Mouse (Mus musculus) stomach, embryonic 14.5 days (tissue): Measurements from ENCODE around the gene Ptgir. TPM values are rescaled to one million over a fixed set of nuclear protein-coding genes. Genes with fewer than 3 reads are reported as not detected.
"Not testable (repeated sequence)": the region's sequence is repeated elsewhere in the genome, so short reads cannot be mapped to it uniquely, and the experiment has no call there.

Source experiments
- ATAC-seq: fragments of 200-750 bp; cut with Nextera tagmentation; 2 replicates; pipeline ENCODE4 v1.8.0; 2017; ENCODE audit warnings: low read depth, moderate TSS enrichment; ENCODE audit not compliant: insufficient number of reproducible peaks, insufficient read depth, low FRiP score
- H3K27ac ChIP-seq: fragments of 300-500 bp; sonication (generic); 2 replicates; pipeline ENCODE4 v1.5.1; 2014; ENCODE audit warnings: mild to moderate bottlenecking, low read length, moderate library complexity, mixed read lengths
- H3K27me3 ChIP-seq: fragments of 300-500 bp; sonication (generic); 2 replicates; pipeline ENCODE4 v1.6.1; 2014; ENCODE audit warnings: low read length, control low read depth, mixed read lengths; ENCODE audit not compliant: control insufficient read depth, insufficient read depth
- H3K36me3 ChIP-seq: fragments of 300-500 bp; sonication (generic); 2 replicates; pipeline ENCODE4 v1.6.1; 2014; ENCODE audit warnings: mild to moderate bottlenecking, control low read depth, low read length, moderate library complexity, mixed read lengths; ENCODE audit not compliant: control insufficient read depth, insufficient read depth
- H3K4me1 ChIP-seq: fragments of 300-500 bp; sonication (generic); 2 replicates; pipeline ENCODE4 v1.6.1; 2014; ENCODE audit warnings: low read length, control low read depth, mixed read lengths; ENCODE audit not compliant: control insufficient read depth, insufficient read depth
- H3K4me2 ChIP-seq: fragments of 300-500 bp; sonication (generic); replicated peaks from 2 replicates; pipeline ENCODE4 v1.6.1; 2014; ENCODE audit warnings: low read depth, low read length, control low read depth
- H3K4me3 ChIP-seq: fragments of 300-500 bp; sonication (generic); 2 replicates; pipeline ENCODE4 v1.5.1; 2014; ENCODE audit warnings: low read depth, low read length, control low read depth
- H3K9ac ChIP-seq: fragments of 300-500 bp; sonication (generic); replicated peaks from 2 replicates; pipeline ENCODE4 v1.6.1; 2014; ENCODE audit warnings: low read depth, mild to moderate bottlenecking, control low read depth, low read length, moderate library complexity, mixed read lengths
- H3K9me3 ChIP-seq: fragments of 300-500 bp; sonication (generic); 2 replicates; pipeline ENCODE4 v1.6.1; 2016; ENCODE audit warnings: low read depth, low read length, control low read depth; ENCODE audit not compliant: control insufficient read depth
- WGBS: fragments of 180-500 bp; shearing (Covaris S2); extraction: QIAGEN DNeasy Blood & Tissue Kit; methylation state at CpG from one replicate; pipeline ENCODE4 v1.1.7; 2014; 5-methylcytosine and 5-hydroxymethylcytosine counted together
- polyA plus RNA-seq: library from polyadenylated mRNA; unstranded; fragments of >200 nt; fragmentation: Nextera tagmentation; extraction: Ambion mirVana; gene quantifications from 2 replicates; pipeline ENCODE4 v1.2.1, GENCODE M21; 2014

Ptgir gene
- polyA plus RNA-seq, 1 experiment from 2014 or later: 2.0 TPM

DNA sequence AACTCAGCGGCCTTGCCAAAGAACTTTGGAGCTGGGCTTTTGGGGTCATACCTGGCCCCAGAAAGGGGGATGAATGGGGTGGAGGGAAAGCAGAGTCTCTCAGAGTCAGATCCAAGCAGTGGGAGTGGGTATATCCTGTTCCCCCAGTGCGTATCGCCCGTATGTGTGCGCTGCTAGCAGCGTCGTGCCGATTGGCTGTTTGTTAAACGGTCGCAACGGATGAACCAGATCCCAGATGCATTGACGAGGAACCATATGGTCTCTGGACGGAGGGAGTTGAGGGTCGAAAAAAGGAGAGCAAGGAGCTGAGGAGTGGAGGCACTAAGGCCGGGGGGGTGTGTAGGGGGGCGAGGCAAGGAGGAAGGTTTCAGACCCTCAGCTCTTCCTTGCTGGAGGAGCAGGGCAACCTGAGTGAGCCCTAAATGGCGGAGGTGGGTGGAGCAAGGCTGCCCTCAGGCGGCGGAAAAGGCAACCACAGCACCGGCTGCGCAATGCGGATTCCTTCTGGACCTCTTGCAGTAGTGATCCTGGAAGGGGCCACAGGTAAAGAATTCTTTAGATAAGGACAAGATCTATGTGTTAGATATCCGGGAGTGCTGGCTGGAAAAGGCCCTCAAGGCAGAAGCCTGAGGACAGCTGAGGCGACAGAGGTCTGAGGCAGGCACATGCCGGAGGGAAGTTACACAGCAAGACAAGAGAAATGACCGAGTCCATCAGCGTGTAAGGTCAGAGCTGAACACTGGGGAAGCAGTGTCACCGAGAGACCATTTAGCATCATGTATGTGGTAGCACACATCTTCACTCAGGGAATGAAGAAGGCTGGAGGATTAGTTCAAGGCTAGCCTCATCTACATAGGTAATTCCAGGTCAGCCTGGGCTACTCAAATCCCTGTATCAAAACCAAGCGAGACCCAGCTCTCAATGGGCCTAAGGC, 43.9 kb downstream of the Ptgir start:
- no peak overlapping the region for H3K27ac ChIP-seq
- H3K4me1 ChIP-seq: peaks cover 34% of the 10 kb centered on the region
- no peaks in the 10 kb centered on the region for H3K36me3 ChIP-seq
- no peak overlapping the region for H3K9ac ChIP-seq
- H3K9me3 ChIP-seq: no peaks in the 10 kb centered on the region
- peak overlapping the region; percentile 42 for H3K4me2 ChIP-seq
- peaks cover 16% of the 10 kb centered on the region for H3K27me3 ChIP-seq
- WGBS: 11% methylated on average over 29 of the region's 29 CpGs
- ATAC-seq: peak; percentile 59
- H3K4me3 ChIP-seq: peak overlapping the region; percentile 13; the same call in 1 of the 2 replicates

DNA sequence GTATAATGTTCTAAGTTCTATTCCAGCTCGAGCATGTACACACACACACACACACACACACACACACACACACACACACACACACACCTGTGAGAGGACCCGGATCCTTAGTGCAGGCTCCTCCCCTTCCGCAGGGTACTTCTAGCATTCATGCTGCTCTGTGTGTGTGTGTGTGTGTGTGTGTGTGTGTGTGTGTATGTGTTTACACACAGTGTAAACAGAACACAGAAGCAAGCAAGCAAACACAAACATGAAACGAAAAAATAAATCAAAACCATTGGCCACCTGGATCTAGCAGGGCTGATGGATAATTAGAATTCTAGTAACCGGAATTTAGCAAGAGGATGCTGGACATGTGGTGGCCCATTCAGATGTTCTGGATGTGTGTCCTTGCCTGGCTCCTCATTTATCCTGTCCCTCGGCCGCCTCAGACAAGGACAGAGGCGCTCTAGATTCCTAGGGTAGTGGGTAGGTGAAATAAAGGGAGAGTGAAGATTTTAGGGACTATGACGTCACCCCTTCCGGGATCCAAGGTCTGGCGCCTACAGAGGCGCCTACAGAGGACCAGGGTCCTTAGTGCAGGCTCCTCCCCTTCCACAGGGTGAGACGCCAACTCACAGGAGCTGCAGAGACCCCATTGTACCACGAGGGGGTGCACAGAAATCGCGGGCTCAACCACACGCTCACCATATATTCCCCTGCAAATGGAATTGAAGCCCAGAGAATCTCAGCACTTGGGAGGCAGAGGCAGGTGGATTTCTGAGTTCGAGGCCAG, 44.8 kb downstream of the Ptgir start:
- 28% methylated on average over 18 of the region's 18 CpGs for WGBS
- Histone ChIP-seq H3K4me2 (no peak overlapping the region), H3K9me3 (no peaks in the 10 kb centered on the region), H3K9ac (no peak overlapping the region), H3K4me1 (peaks cover 25% of the 10 kb centered on the region), H3K27ac (no peak overlapping the region), H3K27me3 (peaks cover 11% of the 10 kb centered on the region), H3K4me3 (no peak overlapping the region), H3K36me3 (no peaks in the 10 kb centered on the region)
- peak; percentile 64; the same call in 1 of the 2 replicates for ATAC-seq

DNA sequence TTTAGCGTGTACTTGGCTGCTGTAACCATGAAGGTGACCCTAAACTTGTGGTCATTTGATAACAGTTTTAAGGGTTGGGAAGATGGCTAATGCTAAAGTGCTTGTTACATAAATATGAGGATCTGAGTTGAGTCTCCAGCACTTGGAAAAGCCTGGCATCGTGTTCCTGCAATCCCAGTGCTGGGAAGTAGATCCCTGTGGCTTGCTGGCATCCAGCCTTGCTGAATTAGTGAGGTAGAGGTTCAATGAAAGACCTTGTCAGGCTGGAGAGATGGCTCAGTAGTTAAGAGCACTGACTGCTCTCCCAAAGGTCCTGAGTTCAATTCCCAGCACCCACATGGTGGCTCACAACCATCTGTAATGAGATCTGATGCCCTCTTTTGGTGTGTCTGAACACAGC, 47.5 kb downstream of the Ptgir start:
- H3K27ac ChIP-seq, H3K4me3 ChIP-seq, H3K4me1 ChIP-seq, H3K9ac ChIP-seq, H3K9me3 ChIP-seq, H3K4me2 ChIP-seq, H3K27me3 ChIP-seq, ATAC-seq, H3K36me3 ChIP-seq: not testable (repeated sequence)
- 70% methylated on average over 2 of the region's 2 CpGs for WGBS

DNA sequence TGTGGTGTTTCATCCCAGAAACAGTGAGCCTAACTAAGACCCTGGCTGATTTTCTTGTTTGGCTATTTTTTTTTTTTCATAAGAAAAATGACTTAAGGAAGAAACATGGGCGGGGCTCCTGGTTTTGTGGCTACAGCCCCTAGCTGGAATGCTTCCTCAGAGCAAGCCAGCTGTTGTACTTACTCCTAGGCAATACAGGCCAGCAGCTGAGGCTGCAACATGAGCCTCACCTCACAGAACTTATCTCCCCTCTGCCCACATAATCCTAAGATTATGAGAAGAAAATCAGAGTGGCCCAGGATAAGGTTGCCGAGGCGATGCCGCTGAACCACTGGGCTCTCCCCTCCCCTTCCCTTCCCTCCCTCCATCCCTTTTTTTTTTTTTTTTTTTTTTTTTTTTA, 49.4 kb downstream of the Ptgir start:
- Histone ChIP-seq H3K4me1 (no peaks in the 10 kb centered on the region), H3K36me3 (no peaks in the 10 kb centered on the region), H3K9ac (no peak overlapping the region), H3K4me3 (no peak overlapping the region), H3K9me3 (no peaks in the 10 kb centered on the region), H3K4me2 (no peak overlapping the region), H3K27ac (no peak overlapping the region), H3K27me3 (no peaks in the 10 kb centered on the region)
- no peak for ATAC-seq
- 56% methylated on average over 4 of the region's 4 CpGs for WGBS

DNA sequence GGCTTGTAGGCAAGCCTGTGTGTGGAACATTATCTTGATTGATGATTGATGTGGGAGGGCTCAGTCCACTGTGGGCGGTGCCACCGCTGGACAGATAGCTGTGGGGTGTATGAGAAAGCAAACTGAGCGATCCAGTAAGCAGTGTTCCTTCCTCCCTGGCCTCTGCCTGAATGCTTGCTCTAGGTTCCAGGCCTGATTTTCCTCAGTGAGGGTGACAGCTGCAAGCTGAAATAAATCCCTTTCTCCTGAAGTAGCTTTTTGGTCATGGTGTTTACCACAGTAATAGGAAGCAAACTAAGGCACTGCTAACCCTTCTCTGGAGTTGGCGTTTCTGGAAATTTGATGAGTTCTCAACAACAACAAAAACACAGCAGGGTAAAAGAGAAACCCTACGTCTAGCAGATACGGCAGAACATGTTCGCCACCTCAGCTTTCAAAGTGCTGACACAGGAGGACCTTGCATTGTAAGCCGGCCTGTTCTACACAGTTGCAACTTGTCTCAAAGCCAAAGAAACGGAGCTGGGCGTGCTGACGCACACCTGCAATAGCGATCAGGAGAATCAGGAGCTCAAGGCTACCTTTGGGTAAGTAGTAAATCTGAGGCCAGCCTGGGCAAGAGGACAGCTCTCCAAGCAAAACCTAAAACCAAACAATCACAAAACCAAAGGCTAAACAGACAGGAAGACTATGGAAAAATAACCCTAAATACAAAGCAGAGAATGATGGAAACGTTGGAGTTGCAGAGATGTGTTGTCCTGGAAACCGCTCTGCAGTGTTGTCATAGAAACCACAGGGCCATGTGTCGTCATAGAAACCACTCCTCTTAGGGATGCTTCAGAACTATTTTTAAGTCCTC, 50.3 kb downstream of the Ptgir start:
- 63% methylated on average over 15 of the region's 15 CpGs for WGBS
- H3K4me2 ChIP-seq: no peak overlapping the region
- H3K36me3 ChIP-seq: no peaks in the 10 kb centered on the region
- ATAC-seq: no peak
- H3K27me3 ChIP-seq: no peaks in the 10 kb centered on the region
- H3K27ac ChIP-seq: no peak overlapping the region
- H3K9me3 ChIP-seq: no peaks in the 10 kb centered on the region
- no peak overlapping the region for H3K4me3 ChIP-seq
- no peak overlapping the region for H3K9ac ChIP-seq
- H3K4me1 ChIP-seq: no peaks in the 10 kb centered on the region

DNA sequence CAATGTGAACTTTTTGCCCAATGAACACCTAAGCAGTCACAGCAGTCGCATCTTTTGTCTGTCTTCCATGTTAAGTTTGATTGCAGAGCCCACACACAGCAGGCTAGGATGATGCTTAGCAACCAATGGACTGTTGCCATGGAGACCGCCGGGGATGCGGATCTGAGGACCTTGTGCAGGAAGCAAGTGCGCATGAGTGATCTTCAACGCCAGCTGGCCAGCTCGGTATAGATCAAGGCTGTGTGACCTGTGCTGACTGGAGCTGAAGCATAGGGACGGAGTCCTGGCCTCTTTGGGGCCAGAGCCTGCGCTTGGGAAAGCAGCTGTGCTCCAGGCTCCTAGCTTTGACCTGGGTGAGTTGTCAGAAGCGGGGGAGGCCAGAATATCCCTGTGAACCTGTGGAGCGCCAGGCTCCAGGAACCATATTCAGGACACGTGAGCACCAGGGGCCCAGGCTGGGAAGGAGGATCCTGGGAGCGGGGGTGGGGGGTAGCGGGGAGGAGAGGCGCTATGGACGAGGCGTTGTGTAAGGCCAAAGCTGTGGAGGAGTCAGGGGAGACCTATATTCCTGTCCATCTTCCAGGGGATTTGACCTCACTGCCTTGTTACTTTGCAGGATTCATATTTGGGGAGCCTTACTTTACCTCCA, 53.4 kb downstream of the Ptgir start, which contains the start of gene Pnmal1:
Pnmal1 (plus strand) TSS at position 141 of the 649 bp plus-strand sequence.
- Histone ChIP-seq H3K27ac (0 out of 2 replicates have a peak within 1 kb of the TSS, but pooled peaks have one; percentile 15), H3K4me3 (no peak within 1 kb of the TSS), H3K9me3 (no peaks in the 10 kb centered on the region), H3K27me3 (no peaks in the 10 kb centered on the region), H3K4me2 (0 out of 2 replicates have a peak within 1 kb of the TSS, but pooled peaks have one; percentile 16), H3K9ac (no peak within 1 kb of the TSS), H3K36me3 (no peaks in the 10 kb centered on the region), H3K4me1 (no peaks in the 10 kb centered on the region)
- WGBS: 22% methylated on average over 17 of the region's 17 CpGs
- peak; percentile 67; the same call in 1 of the 2 replicates for ATAC-seq
